Mouse (Mus musculus) ES-E14 (cell line): ENCODE measurements around the gene Ccdc184. TPM values are rescaled to one million over a fixed set of nuclear protein-coding genes. Genes with fewer than 3 reads are reported as not detected.
A peak's percentile ranks its signal among the peaks of the same experiment; 100 is the strongest.

Source experiments
- DNase-seq: peaks from one replicate; pipeline ENCODE4 v3.0.0-alpha.2; 2013; ENCODE audit warnings: low read depth, low spot score
- H3K27ac ChIP-seq: 2 replicates; pipeline ENCODE4 v1.5.1; 2012; ENCODE audit warnings: low read depth, mild to moderate bottlenecking, low read length, moderate library complexity, mixed read lengths; ENCODE audit not compliant: poor library complexity, insufficient read depth, severe bottlenecking
- H3K36me3 ChIP-seq: 2 replicates; pipeline ENCODE4 v1.6.1; 2012; ENCODE audit warnings: mild to moderate bottlenecking, low read length, moderate library complexity, mixed read lengths; ENCODE audit not compliant: control insufficient read depth, poor library complexity, insufficient read depth, severe bottlenecking
- H3K4me1 ChIP-seq, 2 experiments: fragments of 150-350 bp in 1 of 2; sonication (generic) in 1 of 2; 2 replicates each; pipeline ENCODE4 v1.6.1; 2012; ENCODE audit warnings: low read length in 2 of 2, mild to moderate bottlenecking in 1 of 2, mixed read lengths in 1 of 2; ENCODE audit not compliant: control insufficient read depth in 2 of 2, insufficient read depth in 2 of 2, poor library complexity in 1 of 2
- H3K4me3 ChIP-seq, 2 experiments: fragments of 150-350 bp in 1 of 2; sonication (generic) in 1 of 2; 2 replicates each; pipeline ENCODE4 v1.5.1; 2012; ENCODE audit warnings: low read length in 2 of 2, low read depth in 1 of 2, mild to moderate bottlenecking in 1 of 2, mixed read lengths in 1 of 2; ENCODE audit not compliant: insufficient read depth in 1 of 2, poor library complexity in 1 of 2, severe bottlenecking in 1 of 2
- H3K9ac ChIP-seq: 2 replicates; pipeline ENCODE4 v1.6.1; 2012; ENCODE audit warnings: low read depth, mild to moderate bottlenecking, low read length, mixed read lengths; ENCODE audit not compliant: poor library complexity, insufficient read depth, severe bottlenecking
- H3K9me3 ChIP-seq: fragments of 150-350 bp; sonication (generic); 2 replicates; pipeline ENCODE4 v1.6.1; 2012; ENCODE audit warnings: low read depth, mild to moderate bottlenecking, low read length; ENCODE audit not compliant: control insufficient read depth, insufficient read depth
- CHD2 ChIP-seq: IDR thresholded peaks from 2 replicates; pipeline ENCODE4 v1.6.1; 2014; ENCODE audit warnings: mild to moderate bottlenecking, low read depth, low read length, inconsistent platforms
- HCFC1 ChIP-seq: IDR thresholded peaks from 2 replicates; pipeline ENCODE4 v1.6.1; 2012; ENCODE audit warnings: low read length, inconsistent platforms, borderline replicate concordance; ENCODE audit not compliant: insufficient read depth
- MAFK ChIP-seq: IDR thresholded peaks from 2 replicates; pipeline ENCODE4 v1.6.1; 2014; ENCODE audit warnings: mild to moderate bottlenecking, low read depth, low read length, inconsistent platforms; ENCODE audit not compliant: insufficient read depth
- ZC3H11A ChIP-seq: IDR thresholded peaks from 2 replicates; pipeline ENCODE4 v1.6.1; 2012; ENCODE audit warnings: low read depth, mild to moderate bottlenecking, inconsistent platforms, low read length, borderline replicate concordance
- ZNF384 ChIP-seq: IDR thresholded peaks from 2 replicates; pipeline ENCODE4 v1.6.1; 2012; ENCODE audit warnings: low read depth, low read length, inconsistent platforms
- in situ Hi-C, 2 experiments: fragments of 600-800 bp; cut with MboI; formaldehyde crosslinking; loops; one replicate each; pipeline ENCODE4 v1.15.1; 2025; ENCODE audit warnings: low sequenced_read_pairs in 2 of 2, inconsistent platforms in 1 of 2; ENCODE audit not compliant: unreplicated experiment in 2 of 2
- total RNA-seq: library from RNA; depleted of rRNA; stranded (reverse); fragments of 300-350 nt; gene quantifications from 2 replicates; pipeline ENCODE4 v1.2.3, GENCODE M21; 2012

Gene Ccdc184
- total RNA-seq, 1 experiment = 0.80 TPM

- H3K9ac ChIP-seq = peak overlapping the region; percentile 53; the same call in 1 of the 2 replicates
- DNase-seq = no peak
- peak overlapping the region; percentile 49 to 78 for H3K4me3 ChIP-seq
- H3K9me3 ChIP-seq = no peaks in the 10 kb centered on the region
- no peak overlapping the region for H3K27ac ChIP-seq
- H3K4me1 ChIP-seq = 0 out of 4 replicates have a peak, but pooled peaks cover 0 to 2% of the 10 kb centered on the region in 2 experiments
- H3K36me3 ChIP-seq = no peaks in the 10 kb centered on the region
- in situ Hi-C loops = no loop called here
- TF ChIP-seq CHD2 (no peak), MAFK (no peak), HCFC1 (no peak), ZNF384 (no peak), ZC3H11A (no peak)
These were observed 13.7 kb downstream of the Ccdc184 start for GRCm38 (mm10) chr15:98180567-98181131.

DNA sequence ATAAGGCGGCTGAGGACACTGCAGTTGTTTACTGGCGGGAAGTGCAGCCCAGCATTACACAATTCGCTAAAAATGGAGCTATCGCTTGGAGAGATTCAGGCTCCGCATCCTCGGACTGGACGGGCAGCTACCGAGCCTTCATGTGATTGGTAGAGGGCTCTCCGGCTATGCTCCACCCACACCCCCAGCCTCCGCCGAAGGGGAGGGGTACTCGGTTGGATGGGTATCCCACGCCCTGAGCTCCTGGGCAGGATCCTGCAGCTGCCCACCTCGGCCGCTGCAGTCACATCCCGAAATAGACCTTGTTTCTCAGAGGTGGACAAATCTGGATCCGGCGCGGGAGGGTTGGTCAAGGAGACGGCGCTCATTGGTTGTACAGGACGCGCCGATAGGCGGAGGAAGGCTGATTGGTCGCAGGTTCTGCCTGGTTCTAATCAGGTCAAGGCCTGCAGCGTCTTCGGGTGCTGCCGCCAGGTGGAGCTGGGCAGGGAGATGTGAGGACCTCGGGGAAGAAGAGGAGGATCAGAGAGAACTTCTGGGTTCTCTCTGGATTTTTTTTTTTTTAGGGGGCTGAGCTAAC is 14.3 kb downstream of the Ccdc184 start:
- no peaks in the 10 kb centered on the region for H3K36me3 ChIP-seq
- 0 out of 4 replicates have a peak, but pooled peaks cover 0 to 2% of the 10 kb centered on the region in 2 experiments for H3K4me1 ChIP-seq
- peak; percentile 88 for DNase-seq
- in situ Hi-C loops = no loop called here
- peak overlapping the region; percentile 53; the same call in 1 of the 2 replicates for H3K9ac ChIP-seq
- H3K9me3 ChIP-seq = no peaks in the 10 kb centered on the region
- no peak overlapping the region for H3K27ac ChIP-seq
- H3K4me3 ChIP-seq = peak overlapping the region; percentile 49 to 78
- TF ChIP-seq ZC3H11A (peak; percentile 55; the same call in 1 of the 2 replicates), MAFK (no peak), ZNF384 (peak; percentile 78), CHD2 (no peak), HCFC1 (no peak)

GRCm38 (mm10) chr15:98181856-98182570 is 15.1 kb downstream of the Ccdc184 start:
- H3K36me3 ChIP-seq = no peaks in the 10 kb centered on the region
- no peak overlapping the region for H3K9ac ChIP-seq
- in situ Hi-C loops = no loop called here
- H3K4me1 ChIP-seq = 0 out of 4 replicates have a peak, but pooled peaks cover 0 to 2% of the 10 kb centered on the region in 2 experiments
- no peak overlapping the region for H3K4me3 ChIP-seq
- H3K27ac ChIP-seq = no peak overlapping the region
- DNase-seq = no peak
- no peaks in the 10 kb centered on the region for H3K9me3 ChIP-seq
- TF ChIP-seq ZC3H11A (no peak), ZNF384 (no peak), HCFC1 (no peak), MAFK (no peak), CHD2 (no peak)

DNA sequence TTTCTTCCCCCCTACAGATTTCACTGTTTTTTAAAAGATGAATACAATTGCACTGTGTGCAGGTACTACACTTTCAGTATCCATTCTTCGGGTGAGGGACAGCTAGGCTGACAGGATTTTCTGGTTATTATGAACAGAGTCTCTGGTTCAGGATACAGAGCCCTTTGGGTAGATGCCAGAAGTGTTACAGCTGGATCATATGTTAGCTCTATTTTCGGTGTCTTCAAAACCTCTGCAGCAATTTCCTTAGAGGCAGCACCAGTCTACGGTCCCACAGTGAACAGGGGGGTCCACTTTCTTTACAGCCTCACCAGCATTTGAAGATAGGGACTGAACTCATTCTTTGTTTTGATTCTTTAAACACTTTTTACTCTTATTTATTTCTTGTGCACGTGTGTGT is 17.5 kb downstream of the Ccdc184 start:
- no peak for DNase-seq
- Histone ChIP-seq H3K36me3 (no peaks in the 10 kb centered on the region), H3K9ac (no peak overlapping the region), H3K4me3 (no peak overlapping the region), H3K27ac (no peak overlapping the region), H3K4me1 (0 out of 4 replicates have a peak, but pooled peaks cover 0 to 2% of the 10 kb centered on the region in 2 experiments), H3K9me3 (no peaks in the 10 kb centered on the region)
- TF ChIP-seq HCFC1 (no peak), CHD2 (no peak), MAFK (no peak), ZC3H11A (no peak), ZNF384 (no peak)
- in situ Hi-C loops = no loop called here
